15 mouse cellular contexts compared by ENCODE assay signal in the genomic region with DNA sequence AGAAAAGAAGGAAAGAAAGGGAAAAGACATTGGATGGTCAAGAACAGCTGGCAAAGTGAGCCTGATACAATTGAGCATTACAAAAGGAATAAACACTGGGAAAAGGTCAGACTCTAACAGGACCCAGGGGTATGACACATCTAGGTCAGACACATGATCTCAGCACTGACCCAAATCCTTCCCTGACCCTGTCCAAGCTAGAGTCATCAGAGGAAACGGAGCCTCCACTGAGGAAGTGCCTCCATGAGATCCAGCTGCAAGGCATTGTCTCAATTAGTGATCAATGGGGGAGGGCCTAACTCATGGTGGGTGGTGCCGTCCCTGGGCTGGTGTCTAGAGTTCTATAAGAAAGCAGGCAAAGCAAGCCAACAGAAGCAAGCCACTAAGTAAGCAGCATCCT. TPM values are rescaled to one million over a fixed set of nuclear protein-coding genes. Genes with fewer than 3 reads are reported as not detected.
DNase-seq lines count a peak whose midpoint lies in the region; TF ChIP-seq lines count a peak whose summit lies in the region.
"Had no signal": no experiment of that assay in that cellular context is flagged by ENCODE, and none has a peak within 500 bp of the region (broad histone marks: within the 10 kb centered on the region; RNA-seq: fewer than 3 reads in every experiment).

No protein-coding gene starts in this region.

- H3K27ac ChIP-seq in gastrocnemius, adult 2 months = peak overlapping the region; percentile 10; the same call in 1 of the 2 replicates
- H3K27ac ChIP-seq: embryonic facial prominence, embryonic 15.5 days; lung, embryonic 15.5 days; neural tube, embryonic 12.5 days had no signal

- no peak for TF ChIP-seq CTCF in gastrocnemius, adult 2 months (IDR thresholded peaks at IDR 0.05)

- no peak overlapping the region for H3K4me3 ChIP-seq in gastrocnemius, adult 2 months
- H3K4me3 ChIP-seq: embryonic facial prominence, embryonic 15.5 days; lung, embryonic 15.5 days; neural tube, embryonic 12.5 days had no signal

- intact Hi-C loops in gastrocnemius, adult 2 months (cut with DNase I) = no loop called here
- intact Hi-C loops in left cerebral cortex, postnatal 36 days (cut with DNase I) = no loop called here

- DNase-seq in gastrocnemius, adult 2 months = peak; percentile 35
- DNase-seq in gastrocnemius, postnatal 10 days = no peak
- DNase-seq in lung, adult 18-20 months = peak; percentile 27 to 36
- DNase-seq in lung, postnatal 4 days = no peak
- peak; percentile 64 for DNase-seq in adipocyte (ENCODE audit: low spot score)
- DNase-seq in lung, postnatal 36 days = peak; percentile 50
- no peak for DNase-seq in left cerebral cortex, postnatal 36 days (ENCODE audit: low spot score in 2 of 2)
- DNase-seq in layer of hippocampus, postnatal 25 days (ENCODE audit: extremely low spot score in 1 of 2, low spot score in 1 of 2) = no peak
- DNase-seq: cerebellum, adult 9-10 months; left cerebral cortex, postnatal 4 days; midbrain, embryonic 14.5 days; spleen, adult 18-20 months had no signal

RNA-seq across cellular contexts. Expression of gene Anxa5, which starts 6.8 kb away (rescaled TPM):
- total RNA-seq in gastrocnemius, adult 2 months (2021) = 10 to 100 TPM; 35.1 to 55.7 TPM
- 100 to 1,000 TPM; 120 to 161 TPM for total RNA-seq in gastrocnemius, postnatal 10 days (2021)
- 10 to 100 TPM; 64.2 to 67.8 TPM for total RNA-seq in left cerebral cortex, postnatal 36 days (2021)
- 10 to 100 TPM; 54.5 to 59.8 TPM for total RNA-seq in layer of hippocampus, postnatal 25 days (2021)

RNA-seq across cellular contexts. Expression of gene 1810062G17Rik, which starts 6.9 kb away (rescaled TPM):
- not detected for total RNA-seq in gastrocnemius, adult 2 months (2021)
- 1 to 10 TPM in 1 of 2 experiments, under 1 TPM in 1; 0.59 to 1.1 TPM for total RNA-seq in gastrocnemius, postnatal 10 days (2021)
- not detected for total RNA-seq in left cerebral cortex, postnatal 36 days (2021)
- not detected for total RNA-seq in layer of hippocampus, postnatal 25 days (2021)
- total RNA-seq: left cerebral cortex, postnatal 4 days had no signal

RNA-seq across cellular contexts. Expression of gene Gm11549, which starts 52.7 kb away (rescaled TPM):
- total RNA-seq in gastrocnemius, adult 2 months (2021) = not detected
- under 1 TPM; 0.19 to 0.23 TPM for total RNA-seq in gastrocnemius, postnatal 10 days (2021)
- 10 to 100 TPM; 32.8 to 42.1 TPM for total RNA-seq in left cerebral cortex, postnatal 36 days (2021)
- total RNA-seq in layer of hippocampus, postnatal 25 days (2021) = 1 to 10 TPM; 1.7 to 2.9 TPM

Comparison
In these comparisons a context has a peak if more than half of its experiments do, and no peak if none do; other contexts are left out.
1. DNase-seq: peak in gastrocnemius, adult 2 months (single experiment), lung, adult 18-20 months (2 of 2), adipocyte (single experiment) and lung, postnatal 36 days (single experiment); none in gastrocnemius, postnatal 10 days (single experiment), lung, postnatal 4 days (0 of 2), left cerebral cortex, postnatal 36 days (0 of 2) and layer of hippocampus, postnatal 25 days (0 of 2).
2. RNA of gene Gm11549, which starts 52.7 kb away (total RNA-seq): 32.8 to 42.1 TPM in left cerebral cortex, postnatal 36 days; 1.7 to 2.9 TPM in layer of hippocampus, postnatal 25 days, 0.19 to 0.23 TPM in gastrocnemius, postnatal 10 days and not detected in gastrocnemius, adult 2 months; every median in the first group is over 4 times any median in the second.